Mouse (Mus musculus) testis, adult 2 months (tissue): ENCODE measurements at regions not wholly inside any gene's neighbourhood (a gene's known extent, or its start where the extent isn't known, plus 50 kb on each side); places are given as distances from the start of the nearest gene placed in this dataset.

Experiments
- H3K27ac ChIP-seq: fragments of 200-500 bp; 2 replicates; pipeline ENCODE4 v1.5.1; 2012; ENCODE audit warnings: low read depth, low read length; ENCODE audit not compliant: control insufficient read depth, insufficient read depth
- H3K27me3 ChIP-seq: fragments of 200-500 bp; 2 replicates; pipeline ENCODE4 v1.6.1; 2012; ENCODE audit warnings: mild to moderate bottlenecking, low read length, moderate library complexity; ENCODE audit not compliant: control insufficient read depth, insufficient read depth
- H3K36me3 ChIP-seq: fragments of 200-500 bp; 2 replicates; pipeline ENCODE4 v1.6.1; 2012; ENCODE audit warnings: mild to moderate bottlenecking, low read length; ENCODE audit not compliant: control insufficient read depth, insufficient read depth
- H3K4me1 ChIP-seq: fragments of 200-500 bp; 2 replicates; pipeline ENCODE4 v1.6.1; 2012; ENCODE audit warnings: low read length; ENCODE audit not compliant: control insufficient read depth, insufficient read depth
- H3K4me3 ChIP-seq: fragments of 200-500 bp; 2 replicates; pipeline ENCODE4 v1.5.1; 2012; ENCODE audit warnings: low read depth, mild to moderate bottlenecking, low read length, moderate library complexity, mixed read lengths; ENCODE audit not compliant: control insufficient read depth
- CTCF ChIP-seq: fragments of 200-500 bp; IDR thresholded peaks from 2 replicates; pipeline ENCODE4 v1.5.1; 2012; ENCODE audit warnings: low read depth, mild to moderate bottlenecking, inconsistent platforms, low read length, moderate library complexity; ENCODE audit not compliant: control insufficient read depth, insufficient read depth, insufficient replicate concordance
- POLR2A ChIP-seq: fragments of 200-500 bp; IDR thresholded peaks from 2 replicates; pipeline ENCODE4 v1.6.1; 2012; ENCODE audit warnings: low read depth, mild to moderate bottlenecking, inconsistent platforms, low read length, moderate library complexity; ENCODE audit not compliant: control insufficient read depth

DNA sequence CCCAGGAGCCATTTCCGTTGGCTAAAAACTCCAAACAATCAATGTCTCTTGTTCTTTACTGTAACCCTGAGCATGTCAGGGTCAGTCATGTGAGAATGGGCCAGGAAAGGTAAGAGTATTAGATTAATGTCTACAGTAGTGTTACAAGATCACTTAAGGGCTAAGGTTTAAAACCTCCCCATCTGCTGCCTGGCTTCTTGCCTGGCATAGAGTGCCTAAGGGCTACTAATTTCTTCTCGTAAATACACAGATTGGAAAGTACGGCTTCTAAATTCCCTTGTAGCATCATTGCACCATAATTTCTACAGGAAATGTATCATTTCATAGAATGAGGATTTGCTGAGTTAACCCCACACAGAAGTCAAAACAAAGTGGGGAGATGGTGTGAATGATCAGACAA is 281.0 kb downstream of the Col12a1 start:
- Histone ChIP-seq H3K36me3 (no peaks in the 10 kb centered on the region), H3K27ac (no peak overlapping the region), H3K4me1 (no peaks in the 10 kb centered on the region), H3K4me3 (no peak overlapping the region), H3K27me3 (no peaks in the 10 kb centered on the region)
- no peak for TF ChIP-seq CTCF
- no peak for TF ChIP-seq POLR2A

DNA sequence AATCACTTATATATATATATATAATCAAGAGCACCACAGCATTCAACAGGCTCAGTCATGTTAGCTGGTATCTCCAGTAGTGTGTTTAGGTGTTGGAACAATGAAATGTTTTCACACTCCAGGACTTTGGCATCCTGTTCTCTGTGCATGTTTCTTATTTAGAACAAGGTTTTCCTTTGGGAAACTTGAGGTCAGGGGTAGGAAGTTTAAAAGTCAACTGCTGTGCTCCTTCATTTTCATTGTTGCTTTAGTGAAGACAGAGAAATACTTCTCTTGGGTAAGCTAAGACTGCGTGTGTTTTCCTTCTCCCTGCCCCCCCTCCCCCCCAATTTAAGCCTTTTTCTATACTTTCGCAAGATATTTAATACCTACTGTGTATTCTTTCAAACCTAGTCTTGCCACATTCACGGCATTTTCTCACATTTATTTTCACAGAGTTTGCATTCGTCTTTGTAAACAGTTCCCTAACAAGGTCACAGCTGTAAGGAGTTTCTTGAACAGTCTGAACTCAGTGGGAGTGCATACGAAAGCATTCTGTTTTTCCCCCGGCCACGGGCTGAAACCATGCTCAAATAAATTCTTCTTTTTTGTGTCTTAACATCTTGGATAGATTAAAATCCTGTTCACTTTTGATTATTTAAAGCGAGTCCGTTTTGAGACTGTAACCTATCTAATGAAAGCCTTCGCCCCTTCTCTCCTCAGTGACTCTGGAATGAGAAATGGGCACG is 279.2 kb downstream of the Col12a1 start:
- no peaks in the 10 kb centered on the region for H3K27me3 ChIP-seq
- no peaks in the 10 kb centered on the region for H3K4me1 ChIP-seq
- no peak overlapping the region for H3K4me3 ChIP-seq
- no peak overlapping the region for H3K27ac ChIP-seq
- TF ChIP-seq POLR2A (no peak), CTCF (no peak)
- no peaks in the 10 kb centered on the region for H3K36me3 ChIP-seq

DNA sequence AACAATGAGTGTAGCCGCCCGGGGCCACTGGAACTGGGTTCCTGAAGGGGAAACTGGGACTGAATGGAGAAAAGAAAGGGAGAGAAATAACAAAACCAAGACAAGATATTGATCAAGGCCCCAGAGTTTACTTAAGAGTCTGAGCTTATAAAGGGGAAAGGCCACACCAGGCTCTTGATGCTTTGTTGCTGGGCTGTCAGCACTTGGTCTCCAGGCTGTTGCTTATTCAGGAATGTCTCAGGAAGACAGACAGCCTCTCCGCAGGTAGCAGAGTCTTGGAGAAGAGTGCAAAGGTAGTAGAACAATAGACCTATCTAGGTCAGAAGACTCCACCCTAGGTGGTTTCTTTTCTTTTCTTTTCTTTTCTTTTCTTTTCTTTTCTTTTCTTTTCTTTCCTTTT is 263.4 kb downstream of the Col12a1 start:
- TF ChIP-seq POLR2A = no peak
- no peak for TF ChIP-seq CTCF
- H3K36me3 ChIP-seq = no peaks in the 10 kb centered on the region
- H3K27me3 ChIP-seq = no peaks in the 10 kb centered on the region
- H3K4me3 ChIP-seq = no peak overlapping the region
- H3K27ac ChIP-seq = no peak overlapping the region
- H3K4me1 ChIP-seq = no peaks in the 10 kb centered on the region

DNA sequence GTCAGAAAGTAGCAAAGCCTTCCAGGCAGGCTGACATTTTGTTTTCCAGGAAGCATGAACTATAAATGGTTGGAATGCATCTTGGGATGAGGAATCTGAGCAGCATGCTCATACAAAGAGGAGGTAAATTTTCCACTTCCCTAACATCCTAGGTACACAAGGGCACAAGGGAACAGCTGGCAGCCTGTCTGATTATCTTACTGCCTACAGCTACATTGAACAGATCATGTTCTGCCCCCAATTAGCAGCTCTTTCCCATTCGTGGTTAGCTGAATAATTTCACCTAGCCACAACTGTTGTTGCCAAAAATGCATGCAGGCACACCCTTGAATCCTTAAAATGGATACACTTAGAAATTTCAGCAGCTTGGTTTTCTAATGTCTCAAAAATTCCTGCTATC is 239.5 kb downstream of the Col12a1 start:
- no peak for TF ChIP-seq CTCF
- no peak for TF ChIP-seq POLR2A
- no peak overlapping the region for H3K4me3 ChIP-seq

DNA sequence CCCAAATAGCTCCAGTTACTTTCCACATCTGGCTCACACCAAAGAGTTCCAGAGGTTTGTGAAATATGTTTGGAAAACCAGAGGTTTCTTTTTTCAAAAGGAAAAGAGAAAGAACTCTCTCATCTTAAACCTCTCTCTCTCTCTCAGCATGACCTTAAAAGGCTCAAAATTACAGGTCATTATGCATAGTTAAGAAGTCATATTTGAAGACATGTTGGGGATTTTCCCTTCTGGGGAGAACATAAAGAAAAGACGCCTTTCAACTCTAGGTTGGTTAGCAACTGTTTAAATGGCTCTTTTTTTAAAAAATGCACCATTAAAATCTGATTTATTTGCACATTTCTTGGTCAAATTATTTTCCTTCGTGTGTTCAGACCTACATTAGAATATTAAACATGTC is 218.4 kb downstream of the Col12a1 start:
- no peak overlapping the region for H3K27ac ChIP-seq
- no peaks in the 10 kb centered on the region for H3K27me3 ChIP-seq
- H3K4me3 ChIP-seq = no peak overlapping the region
- TF ChIP-seq CTCF = no peak
- no peak for TF ChIP-seq POLR2A
- no peaks in the 10 kb centered on the region for H3K36me3 ChIP-seq
- H3K4me1 ChIP-seq = no peaks in the 10 kb centered on the region

More for the DNA sequence above, 239.5 kb downstream of the Col12a1 start:
- Histone ChIP-seq H3K4me1 (no peaks in the 10 kb centered on the region), H3K27ac (no peak overlapping the region), H3K27me3 (no peaks in the 10 kb centered on the region), H3K36me3 (no peaks in the 10 kb centered on the region)

DNA sequence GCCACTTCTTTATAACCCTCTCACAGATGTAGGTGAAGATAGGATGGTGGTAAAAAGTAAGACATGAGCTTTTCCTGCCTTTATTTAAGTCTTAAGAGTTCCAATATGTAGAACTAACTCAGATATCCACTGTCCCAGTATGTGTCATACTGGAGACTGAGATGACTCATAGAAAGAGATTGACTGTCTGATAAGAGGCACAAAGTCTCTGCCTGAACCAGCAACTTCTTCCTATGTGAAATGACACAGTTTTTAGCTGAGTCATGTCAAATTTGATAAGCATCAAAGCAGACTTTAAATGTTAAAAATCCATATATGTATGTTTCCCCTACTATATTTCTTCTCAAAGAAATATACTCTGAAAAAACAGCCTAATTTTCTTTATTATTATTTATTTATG is 216.6 kb downstream of the Col12a1 start:
- no peaks in the 10 kb centered on the region for H3K4me1 ChIP-seq
- no peaks in the 10 kb centered on the region for H3K36me3 ChIP-seq
- H3K4me3 ChIP-seq = no peak overlapping the region
- H3K27ac ChIP-seq = no peak overlapping the region
- H3K27me3 ChIP-seq = no peaks in the 10 kb centered on the region
- TF ChIP-seq CTCF (no peak), POLR2A (no peak)

DNA sequence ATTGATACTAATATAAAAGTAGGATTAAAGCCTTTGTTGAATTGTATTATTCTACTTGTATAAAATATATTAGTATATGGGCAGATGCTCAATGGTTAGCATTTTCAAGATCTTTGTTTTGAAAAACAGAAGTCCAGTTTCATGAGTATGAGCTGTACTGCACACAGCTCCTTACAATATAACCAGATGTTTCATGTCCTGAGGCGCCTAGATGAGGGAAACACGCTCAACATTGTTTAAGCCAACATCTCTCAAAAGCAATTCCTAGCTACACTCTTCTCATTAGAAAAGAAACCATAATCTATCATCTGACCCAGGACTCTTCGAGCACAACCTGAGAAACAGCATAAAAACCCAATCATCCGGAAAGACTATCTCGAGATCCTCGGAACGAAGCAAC is 202.2 kb downstream of the Col12a1 start:
- H3K4me3 ChIP-seq = no peak overlapping the region
- H3K27me3 ChIP-seq = no peaks in the 10 kb centered on the region
- no peak overlapping the region for H3K27ac ChIP-seq
- no peaks in the 10 kb centered on the region for H3K36me3 ChIP-seq
- no peak for TF ChIP-seq POLR2A
- no peak for TF ChIP-seq CTCF
- no peaks in the 10 kb centered on the region for H3K4me1 ChIP-seq

DNA sequence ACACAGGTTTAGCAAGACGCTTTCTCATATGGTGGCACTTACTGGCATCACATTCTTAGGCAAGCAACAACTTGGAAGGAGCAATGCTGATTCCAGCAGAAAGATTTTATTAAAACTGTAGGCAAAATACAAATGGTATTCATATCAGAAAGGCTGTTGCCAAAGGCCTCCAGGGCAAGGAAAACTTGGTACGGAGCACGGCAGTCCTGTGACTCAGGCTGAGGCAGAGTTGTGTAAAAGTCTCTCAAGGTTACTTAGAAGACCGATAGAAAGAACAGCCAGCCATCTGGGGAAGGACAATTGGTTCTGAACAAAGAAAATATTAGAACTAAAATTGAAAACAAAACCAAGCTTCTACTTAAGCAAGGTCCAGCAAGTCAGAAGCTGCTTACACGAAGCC is 201.2 kb downstream of the Col12a1 start:
- TF ChIP-seq CTCF = no peak
- no peak for TF ChIP-seq POLR2A
- no peak overlapping the region for H3K4me3 ChIP-seq
- H3K27ac ChIP-seq = no peak overlapping the region
- H3K4me1 ChIP-seq = no peaks in the 10 kb centered on the region
- no peaks in the 10 kb centered on the region for H3K36me3 ChIP-seq
- no peaks in the 10 kb centered on the region for H3K27me3 ChIP-seq
